Mouse (Mus musculus): ENCODE measurements at regions not wholly inside any gene's neighbourhood (a gene's known extent, or its start where the extent isn't known, plus 50 kb on each side); places are given as distances from the start of the nearest gene placed in this dataset.

- no peak overlapping the region for H3K4me2 ChIP-seq (ENCODE audit: low read length)
- no peak for ATAC-seq
- no peak for DNase-seq (ENCODE audit: low spot score)
- H3K9ac ChIP-seq (ENCODE audit: low read length): no peak overlapping the region
- no peaks in the 10 kb centered on the region for H3K27me3 ChIP-seq (replicated peaks; ENCODE audit: control insufficient read depth, insufficient read depth, low read length)
- H3K27ac ChIP-seq (ENCODE audit: low read depth, low read length): no peak overlapping the region
- no peaks in the 10 kb centered on the region for H3K36me3 ChIP-seq (ENCODE audit: control insufficient read depth, insufficient read depth, low read length)
- H3K4me1 ChIP-seq (ENCODE audit: control insufficient read depth, insufficient read depth, low read length): no peaks in the 10 kb centered on the region; the same call in 1 of the 2 replicates
- no peak overlapping the region for H3K4me3 ChIP-seq (ENCODE audit: low read depth, low read length)
- WGBS: 78% methylated on average over 5 of the region's 5 CpGs
- H3K9me3 ChIP-seq (replicated peaks; ENCODE audit: control insufficient read depth, low read length): no peaks in the 10 kb centered on the region
These were observed 60.8 kb upstream of the Eed start for GRCm38 (mm10) chr7:90041565-90042024.

DNA sequence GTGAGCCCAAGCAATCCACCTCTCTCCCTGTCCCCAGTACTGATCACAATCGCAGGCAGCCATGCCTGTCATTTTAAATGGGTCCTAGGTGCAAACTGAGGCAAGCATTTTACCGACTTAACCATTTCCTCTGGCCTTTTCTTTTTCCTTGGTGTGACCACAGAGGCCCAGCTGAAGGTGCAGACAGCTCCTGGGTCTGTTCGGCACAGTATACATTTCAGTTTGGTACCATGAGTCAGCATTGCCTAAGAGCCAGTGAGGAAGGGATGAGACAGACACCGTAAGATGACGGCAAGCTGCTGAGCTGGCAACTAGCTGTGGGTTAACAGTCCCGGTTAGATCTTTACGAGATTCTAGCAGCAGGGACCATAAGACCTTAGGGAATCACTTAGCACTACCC, 61.6 kb upstream of the Eed start:
- Histone ChIP-seq H3K4me3 (ENCODE audit: low read depth, low read length) (no peak overlapping the region), H3K9ac (ENCODE audit: low read length) (no peak overlapping the region), H3K36me3 (ENCODE audit: control insufficient read depth, insufficient read depth, low read length) (no peaks in the 10 kb centered on the region), H3K4me2 (ENCODE audit: low read length) (no peak overlapping the region), H3K4me1 (ENCODE audit: control insufficient read depth, insufficient read depth, low read length) (no peaks in the 10 kb centered on the region; the same call in 1 of the 2 replicates), H3K27me3 (replicated peaks; ENCODE audit: control insufficient read depth, insufficient read depth, low read length) (no peaks in the 10 kb centered on the region), H3K27ac (ENCODE audit: low read depth, low read length) (no peak overlapping the region), H3K9me3 (replicated peaks; ENCODE audit: control insufficient read depth, low read length) (no peaks in the 10 kb centered on the region)
- WGBS: 90% methylated on average over 7 of the region's 7 CpGs
- DNase-seq (ENCODE audit: low spot score): no peak
- no peak for ATAC-seq

GRCm38 (mm10) chr7:90043526-90043925, 62.7 kb upstream of the Eed start:
- Histone ChIP-seq H3K36me3 (ENCODE audit: control insufficient read depth, insufficient read depth, low read length) (no peaks in the 10 kb centered on the region), H3K4me2 (ENCODE audit: low read length) (no peak overlapping the region), H3K27ac (ENCODE audit: low read depth, low read length) (no peak overlapping the region), H3K9ac (ENCODE audit: low read length) (no peak overlapping the region), H3K4me3 (ENCODE audit: low read depth, low read length) (no peak overlapping the region), H3K4me1 (ENCODE audit: control insufficient read depth, insufficient read depth, low read length) (no peaks in the 10 kb centered on the region; the same call in 1 of the 2 replicates), H3K27me3 (replicated peaks; ENCODE audit: control insufficient read depth, insufficient read depth, low read length) (no peaks in the 10 kb centered on the region), H3K9me3 (replicated peaks; ENCODE audit: control insufficient read depth, low read length) (no peaks in the 10 kb centered on the region)
- ATAC-seq (no peak), DNase-seq (ENCODE audit: low spot score) (no peak)
- 89% methylated on average over 8 of the region's 8 CpGs for WGBS

- Histone ChIP-seq H3K4me2 (ENCODE audit: low read length) (no peak overlapping the region), H3K4me3 (ENCODE audit: low read depth, low read length) (no peak overlapping the region), H3K4me1 (ENCODE audit: control insufficient read depth, insufficient read depth, low read length) (no peaks in the 10 kb centered on the region; the same call in 1 of the 2 replicates), H3K36me3 (ENCODE audit: control insufficient read depth, insufficient read depth, low read length) (no peaks in the 10 kb centered on the region), H3K27me3 (replicated peaks; ENCODE audit: control insufficient read depth, insufficient read depth, low read length) (no peaks in the 10 kb centered on the region), H3K9ac (ENCODE audit: low read length) (no peak overlapping the region), H3K9me3 (replicated peaks; ENCODE audit: control insufficient read depth, low read length) (no peaks in the 10 kb centered on the region), H3K27ac (ENCODE audit: low read depth, low read length) (no peak overlapping the region)
- 93% methylated on average over 4 of the region's 4 CpGs for WGBS
- ATAC-seq: no peak
- no peak for DNase-seq (ENCODE audit: low spot score)
These were observed 63.4 kb upstream of the Eed start for GRCm38 (mm10) chr7:90044100-90044698.

- Histone ChIP-seq H3K9me3 (replicated peaks; ENCODE audit: control insufficient read depth, low read length) (no peaks in the 10 kb centered on the region), H3K4me2 (ENCODE audit: low read length) (no peak overlapping the region), H3K9ac (ENCODE audit: low read length) (no peak overlapping the region), H3K36me3 (ENCODE audit: control insufficient read depth, insufficient read depth, low read length) (no peaks in the 10 kb centered on the region), H3K27ac (ENCODE audit: low read depth, low read length) (no peak overlapping the region), H3K27me3 (replicated peaks; ENCODE audit: control insufficient read depth, insufficient read depth, low read length) (no peaks in the 10 kb centered on the region), H3K4me3 (ENCODE audit: low read depth, low read length) (no peak overlapping the region), H3K4me1 (ENCODE audit: control insufficient read depth, insufficient read depth, low read length) (no peaks in the 10 kb centered on the region)
- ATAC-seq (no peak), DNase-seq (ENCODE audit: low spot score) (no peak)
- WGBS: 76% methylated on average over 4 of the region's 4 CpGs
These were observed 64.5 kb upstream of the Eed start for GRCm38 (mm10) chr7:90045208-90045800.

- no peak overlapping the region for H3K9ac ChIP-seq (ENCODE audit: low read length)
- no peaks in the 10 kb centered on the region for H3K4me1 ChIP-seq (ENCODE audit: control insufficient read depth, insufficient read depth, low read length)
- WGBS: 95% methylated on average over 3 of the region's 3 CpGs
- H3K36me3 ChIP-seq (ENCODE audit: control insufficient read depth, insufficient read depth, low read length): no peaks in the 10 kb centered on the region
- H3K27me3 ChIP-seq (replicated peaks; ENCODE audit: control insufficient read depth, insufficient read depth, low read length): no peaks in the 10 kb centered on the region
- no peak overlapping the region for H3K27ac ChIP-seq (ENCODE audit: low read depth, low read length)
- no peak for DNase-seq (ENCODE audit: low spot score)
- no peak for ATAC-seq
- no peak overlapping the region for H3K4me3 ChIP-seq (ENCODE audit: low read depth, low read length)
- H3K9me3 ChIP-seq (replicated peaks; ENCODE audit: control insufficient read depth, low read length): no peaks in the 10 kb centered on the region
- no peak overlapping the region for H3K4me2 ChIP-seq (ENCODE audit: low read length)
These were observed 65.4 kb upstream of the Eed start for GRCm38 (mm10) chr7:90046228-90046627.

- Histone ChIP-seq H3K27ac (ENCODE audit: low read depth, low read length) (no peak overlapping the region), H3K4me2 (ENCODE audit: low read length) (no peak overlapping the region), H3K27me3 (replicated peaks; ENCODE audit: control insufficient read depth, insufficient read depth, low read length) (no peaks in the 10 kb centered on the region), H3K4me3 (ENCODE audit: low read depth, low read length) (no peak overlapping the region), H3K9me3 (replicated peaks; ENCODE audit: control insufficient read depth, low read length) (no peaks in the 10 kb centered on the region), H3K9ac (ENCODE audit: low read length) (no peak overlapping the region), H3K36me3 (ENCODE audit: control insufficient read depth, insufficient read depth, low read length) (no peaks in the 10 kb centered on the region), H3K4me1 (ENCODE audit: control insufficient read depth, insufficient read depth, low read length) (no peaks in the 10 kb centered on the region)
- ATAC-seq (no peak), DNase-seq (ENCODE audit: low spot score) (no peak)
- 89% methylated on average over 4 of the region's 4 CpGs for WGBS
These were observed 66.1 kb upstream of the Eed start for GRCm38 (mm10) chr7:90046862-90047261.

GRCm38 (mm10) chr7:90048401-90049307, 67.9 kb upstream of the Eed start:
- DNase-seq (ENCODE audit: low spot score): no peak
- Histone ChIP-seq H3K4me2 (ENCODE audit: low read length) (no peak overlapping the region), H3K4me1 (ENCODE audit: control insufficient read depth, insufficient read depth, low read length) (no peaks in the 10 kb centered on the region), H3K36me3 (ENCODE audit: control insufficient read depth, insufficient read depth, low read length) (no peaks in the 10 kb centered on the region), H3K4me3 (ENCODE audit: low read depth, low read length) (no peak overlapping the region), H3K9ac (ENCODE audit: low read length) (no peak overlapping the region), H3K27ac (ENCODE audit: low read depth, low read length) (no peak overlapping the region), H3K9me3 (replicated peaks; ENCODE audit: control insufficient read depth, low read length) (no peaks in the 10 kb centered on the region), H3K27me3 (replicated peaks; ENCODE audit: control insufficient read depth, insufficient read depth, low read length) (no peaks in the 10 kb centered on the region)
- WGBS: 83% methylated on average over 10 of the region's 10 CpGs
- ATAC-seq: no peak

DNA sequence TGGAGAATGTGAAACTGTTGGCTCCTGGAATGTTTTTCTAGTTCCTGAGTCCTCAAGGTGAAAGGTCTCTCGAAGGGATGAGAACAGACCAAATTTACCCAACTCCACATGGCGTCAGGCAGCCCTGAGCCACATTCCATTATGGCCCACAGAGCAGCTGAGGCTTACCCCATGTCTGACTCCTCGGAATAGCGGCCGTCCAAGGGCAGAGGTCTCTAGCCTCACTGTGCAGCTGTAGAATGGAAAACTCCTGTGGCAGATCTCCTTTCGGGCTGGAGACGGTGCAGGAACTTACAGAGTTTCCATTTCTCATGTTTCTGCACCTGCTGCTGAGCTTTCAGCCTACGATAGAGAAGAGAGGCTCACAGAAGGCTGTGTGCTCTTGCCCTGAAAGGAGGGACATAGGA, 69.1 kb upstream of the Eed start:
- Histone ChIP-seq H3K4me1 (ENCODE audit: control insufficient read depth, insufficient read depth, low read length) (no peaks in the 10 kb centered on the region), H3K27ac (ENCODE audit: low read depth, low read length) (no peak overlapping the region), H3K9ac (ENCODE audit: low read length) (no peak overlapping the region), H3K9me3 (replicated peaks; ENCODE audit: control insufficient read depth, low read length) (no peaks in the 10 kb centered on the region), H3K4me2 (ENCODE audit: low read length) (no peak overlapping the region), H3K36me3 (ENCODE audit: control insufficient read depth, insufficient read depth, low read length) (no peaks in the 10 kb centered on the region), H3K4me3 (ENCODE audit: low read depth, low read length) (no peak overlapping the region), H3K27me3 (replicated peaks; ENCODE audit: control insufficient read depth, insufficient read depth, low read length) (no peaks in the 10 kb centered on the region)
- DNase-seq (ENCODE audit: low spot score) (no peak), ATAC-seq (no peak)
- 90% methylated on average over 8 of the region's 8 CpGs for WGBS

Data from forebrain, embryonic 14.5 days (tissue).